Mouse (Mus musculus): ENCODE results near the gene Slc29a1. TPM values are rescaled to one million over a fixed set of nuclear protein-coding genes. Genes with fewer than 3 reads are reported as not detected.

The Slc29a1 gene
- polyA plus RNA-seq, 1 experiment from 2014 or later = 47.9 TPM

- H3K27ac ChIP-seq = no peak overlapping the region
- ATAC-seq (ENCODE audit: low FRiP score, low read depth) = peak; percentile 35; the same call in 1 of the 2 replicates
- H3K27me3 ChIP-seq (replicated peaks) = no peaks in the 10 kb centered on the region
- H3K36me3 ChIP-seq = peaks cover 8% of the 10 kb centered on the region; the same call in 1 of the 2 replicates
- no peak overlapping the region for H3K4me3 ChIP-seq
- no peaks in the 10 kb centered on the region for H3K9me3 ChIP-seq
- WGBS = 46% methylated on average over 12 of the region's 12 CpGs
- peaks cover 16% of the 10 kb centered on the region; the same call in 1 of the 2 replicates for H3K4me1 ChIP-seq
- H3K9ac ChIP-seq = no peak overlapping the region; the same call in 1 of the 2 replicates
- H3K4me2 ChIP-seq (replicated peaks) = peak overlapping the region; percentile 18; the same call in 1 of the 2 replicates
These were observed 15.1 kb downstream of the Slc29a1 start for GRCm38 (mm10) chr17:45584096-45584896.

- WGBS = 78% methylated on average over 6 of the region's 6 CpGs
- ATAC-seq (ENCODE audit: low FRiP score, low read depth) = no peak
- Histone ChIP-seq H3K9me3 (no peaks in the 10 kb centered on the region), H3K9ac (no peak overlapping the region), H3K36me3 (peaks cover 8% of the 10 kb centered on the region; the same call in 1 of the 2 replicates), H3K4me2 (replicated peaks) (no peak overlapping the region), H3K4me3 (no peak overlapping the region), H3K27me3 (replicated peaks) (no peaks in the 10 kb centered on the region), H3K27ac (no peak overlapping the region), H3K4me1 (peaks cover 16% of the 10 kb centered on the region; the same call in 1 of the 2 replicates)
These were observed 16.6 kb downstream of the Slc29a1 start for GRCm38 (mm10) chr17:45582715-45583355.

- 96% methylated on average over 6 of the region's 6 CpGs for WGBS
These were observed 17.2 kb downstream of the Slc29a1 start for GRCm38 (mm10) chr17:45582188-45582587.

DNA sequence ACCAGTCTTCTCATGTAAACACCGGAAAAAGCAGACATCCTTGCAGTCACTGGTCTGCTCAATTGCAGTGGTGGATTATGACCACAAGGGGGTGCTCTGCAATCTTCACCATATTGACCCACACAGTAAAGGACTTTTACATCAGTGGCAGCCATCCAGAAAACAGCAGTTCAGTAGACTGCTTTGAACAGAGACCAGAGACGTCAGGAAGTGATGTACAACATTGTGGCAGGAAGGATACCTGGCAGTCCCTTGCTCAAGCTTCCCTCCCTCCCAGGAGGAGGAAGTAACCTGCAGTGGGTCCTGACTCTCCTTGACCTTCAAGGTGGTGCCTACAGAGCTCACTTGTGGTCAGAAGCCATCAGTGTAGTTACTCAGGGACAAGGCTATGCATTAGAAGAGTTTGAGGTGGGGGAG lies 17.8 kb downstream of the Slc29a1 start:
- Histone ChIP-seq H3K4me2 (replicated peaks) (no peak overlapping the region), H3K27ac (no peak overlapping the region), H3K4me1 (peaks cover 16% of the 10 kb centered on the region; the same call in 1 of the 2 replicates), H3K36me3 (no peaks in the 10 kb centered on the region), H3K9me3 (no peaks in the 10 kb centered on the region), H3K4me3 (no peak overlapping the region), H3K27me3 (replicated peaks) (no peaks in the 10 kb centered on the region), H3K9ac (no peak overlapping the region)
- ATAC-seq (ENCODE audit: low FRiP score, low read depth) = peak; percentile 35; the same call in 1 of the 2 replicates
- whole genome bisulfite sequencing = 19% methylated on average over 2 of the region's 2 CpGs

More at GRCm38 (mm10) chr17:45582188-45582587, 17.2 kb downstream of the Slc29a1 start:
- Histone ChIP-seq H3K36me3 (peaks cover 5% of the 10 kb centered on the region; the same call in 1 of the 2 replicates), H3K27me3 (replicated peaks) (no peaks in the 10 kb centered on the region), H3K4me1 (peaks cover 16% of the 10 kb centered on the region; the same call in 1 of the 2 replicates), H3K9ac (no peak overlapping the region), H3K27ac (no peak overlapping the region), H3K9me3 (no peaks in the 10 kb centered on the region), H3K4me3 (no peak overlapping the region), H3K4me2 (replicated peaks) (no peak overlapping the region)
- no peak for ATAC-seq (ENCODE audit: low FRiP score, low read depth)

DNA sequence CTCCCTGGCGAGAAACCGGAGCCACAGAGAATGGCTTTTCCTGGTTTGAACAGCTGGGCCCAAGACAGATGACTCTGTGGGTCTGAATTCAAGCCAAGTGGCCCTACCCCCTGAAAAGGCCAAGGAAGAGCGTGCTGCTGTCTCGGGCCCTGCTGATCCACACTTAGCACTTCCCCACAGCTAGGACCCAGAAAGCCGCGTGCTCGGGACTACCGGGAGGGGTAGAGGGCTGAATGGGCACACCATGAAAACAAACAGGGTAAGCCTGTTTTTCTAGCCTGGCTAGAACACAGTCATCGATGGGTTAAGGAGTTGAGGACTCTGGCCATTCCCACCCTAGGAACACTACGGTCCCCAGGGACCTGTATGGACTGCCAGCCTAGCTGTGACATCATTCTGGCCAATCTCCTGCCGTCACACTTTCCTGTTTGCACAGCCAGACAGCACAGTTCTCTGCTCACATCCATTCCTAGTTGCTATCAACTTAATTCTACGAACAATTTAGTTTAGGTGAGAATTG lies 18.4 kb downstream of the Slc29a1 start:
- no peak for ATAC-seq (ENCODE audit: low FRiP score, low read depth)
- Histone ChIP-seq H3K9ac (no peak overlapping the region), H3K9me3 (no peaks in the 10 kb centered on the region), H3K27ac (no peak overlapping the region), H3K4me1 (peaks cover 16% of the 10 kb centered on the region; the same call in 1 of the 2 replicates), H3K4me3 (no peak overlapping the region), H3K36me3 (no peaks in the 10 kb centered on the region), H3K4me2 (replicated peaks) (no peak overlapping the region), H3K27me3 (replicated peaks) (no peaks in the 10 kb centered on the region)
- WGBS = 54% methylated on average over 12 of the region's 12 CpGs

DNA sequence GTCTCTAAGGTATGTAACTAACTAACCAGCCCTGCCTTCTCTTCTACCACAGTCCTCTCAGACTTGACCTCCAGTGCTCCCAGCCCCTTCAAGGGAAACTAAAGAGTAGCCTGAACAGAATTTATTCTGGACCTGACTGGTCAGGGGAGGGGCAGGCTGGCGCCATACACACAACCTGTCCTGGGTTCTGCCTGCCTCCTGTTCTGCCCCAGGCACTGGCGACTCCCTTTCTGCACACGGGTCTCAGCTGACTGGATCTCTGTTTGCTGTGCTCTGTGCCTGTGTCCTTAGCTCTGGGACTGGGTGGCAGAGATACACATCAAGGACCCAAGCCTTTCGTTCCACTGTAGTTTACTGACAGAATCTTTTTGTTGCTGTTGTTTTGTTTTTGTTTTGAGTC lies 19.9 kb downstream of the Slc29a1 start:
- Histone ChIP-seq H3K4me1 (peaks cover 17% of the 10 kb centered on the region), H3K9me3 (no peaks in the 10 kb centered on the region), H3K27me3 (replicated peaks) (no peaks in the 10 kb centered on the region), H3K9ac (no peak overlapping the region), H3K27ac (no peak overlapping the region), H3K36me3 (no peaks in the 10 kb centered on the region), H3K4me2 (replicated peaks) (no peak overlapping the region), H3K4me3 (no peak overlapping the region)
- 85% methylated on average over 4 of the region's 4 CpGs for WGBS
- ATAC-seq (ENCODE audit: low FRiP score, low read depth) = no peak

- no peaks in the 10 kb centered on the region for H3K9me3 ChIP-seq
- H3K27ac ChIP-seq = no peak overlapping the region
- 78% methylated on average over 7 of the region's 7 CpGs for WGBS
- no peak overlapping the region for H3K9ac ChIP-seq
- no peak overlapping the region for H3K4me3 ChIP-seq
- no peak overlapping the region for H3K4me2 ChIP-seq (replicated peaks)
- H3K27me3 ChIP-seq (replicated peaks) = no peaks in the 10 kb centered on the region
- no peaks in the 10 kb centered on the region for H3K36me3 ChIP-seq
- ATAC-seq (ENCODE audit: low FRiP score, low read depth) = no peak
- H3K4me1 ChIP-seq = peaks cover 16% of the 10 kb centered on the region
These were observed 20.6 kb downstream of the Slc29a1 start for GRCm38 (mm10) chr17:45578843-45579242.

- Histone ChIP-seq H3K9ac (no peak overlapping the region), H3K27ac (no peak overlapping the region), H3K4me2 (replicated peaks) (no peak overlapping the region), H3K36me3 (no peaks in the 10 kb centered on the region), H3K9me3 (no peaks in the 10 kb centered on the region), H3K27me3 (replicated peaks) (no peaks in the 10 kb centered on the region), H3K4me1 (peaks cover 16% of the 10 kb centered on the region), H3K4me3 (no peak overlapping the region)
- no peak for ATAC-seq (ENCODE audit: low FRiP score, low read depth)
- WGBS = 77% methylated on average over 5 of the region's 5 CpGs
These were observed 21.2 kb downstream of the Slc29a1 start for GRCm38 (mm10) chr17:45578242-45578641.

DNA sequence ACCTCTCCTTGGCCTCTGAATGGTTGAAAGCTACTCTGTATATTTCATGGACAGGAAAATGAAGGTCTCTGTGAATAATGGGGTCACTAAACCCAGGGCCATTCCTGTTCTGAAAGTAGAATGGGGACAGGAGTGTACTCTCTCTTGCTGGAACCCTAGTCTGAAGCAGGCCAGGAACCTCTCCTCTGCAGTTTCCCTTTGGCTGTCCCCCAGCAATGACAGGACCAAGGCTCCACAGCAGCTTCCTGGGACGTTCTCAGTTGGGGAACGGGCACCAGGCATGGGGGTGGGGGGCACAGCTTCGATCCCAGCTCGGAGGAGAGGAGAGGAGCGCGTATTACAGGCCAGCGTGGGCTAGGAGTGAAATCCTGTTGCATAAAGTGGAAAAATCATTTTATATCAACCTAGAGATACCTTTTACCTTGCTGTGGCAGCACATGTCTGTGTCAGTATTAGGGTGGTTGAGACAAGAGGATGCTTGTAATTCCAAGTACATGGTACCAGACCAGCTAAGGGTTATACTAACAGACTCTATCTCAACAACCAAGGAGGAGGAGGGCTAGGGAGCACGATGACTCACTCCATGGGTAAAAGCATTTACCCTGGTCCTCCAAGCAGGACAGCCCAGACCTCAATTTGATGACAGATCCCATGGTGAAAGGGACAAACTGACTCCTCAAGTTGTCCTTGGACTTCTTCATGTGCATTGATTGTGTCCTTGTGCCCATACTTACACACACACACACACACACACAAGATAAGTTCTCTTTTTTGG lies 24.1 kb downstream of the Slc29a1 start:
- Histone ChIP-seq H3K9ac (no peak overlapping the region), H3K36me3 (peaks cover 15% of the 10 kb centered on the region), H3K9me3 (no peaks in the 10 kb centered on the region), H3K4me3 (no peak overlapping the region), H3K27me3 (replicated peaks) (no peaks in the 10 kb centered on the region), H3K4me1 (peaks cover 23% of the 10 kb centered on the region), H3K27ac (0 out of 2 replicates have a peak overlapping the region, but pooled peaks have one; percentile 84), H3K4me2 (replicated peaks) (peak overlapping the region; percentile 81; the same call in 1 of the 2 replicates)
- whole genome bisulfite sequencing = 88% methylated on average over 8 of the region's 8 CpGs
- no peak for ATAC-seq (ENCODE audit: low FRiP score, low read depth)

GRCm38 (mm10) chr17:45574129-45574761 lies 25.2 kb downstream of the Slc29a1 start:
- Histone ChIP-seq H3K4me3 (peak overlapping the region; percentile 99), H3K27ac (peak overlapping the region; percentile 84), H3K27me3 (replicated peaks) (no peaks in the 10 kb centered on the region), H3K4me2 (replicated peaks) (peak overlapping the region; percentile 81), H3K9me3 (no peaks in the 10 kb centered on the region), H3K9ac (peak overlapping the region; percentile 99), H3K36me3 (peaks cover 26% of the 10 kb centered on the region), H3K4me1 (peaks cover 29% of the 10 kb centered on the region)
- ATAC-seq (ENCODE audit: low FRiP score, low read depth) = peak; percentile 23
- 2% methylated on average over 17 of the region's 17 CpGs for WGBS

DNA sequence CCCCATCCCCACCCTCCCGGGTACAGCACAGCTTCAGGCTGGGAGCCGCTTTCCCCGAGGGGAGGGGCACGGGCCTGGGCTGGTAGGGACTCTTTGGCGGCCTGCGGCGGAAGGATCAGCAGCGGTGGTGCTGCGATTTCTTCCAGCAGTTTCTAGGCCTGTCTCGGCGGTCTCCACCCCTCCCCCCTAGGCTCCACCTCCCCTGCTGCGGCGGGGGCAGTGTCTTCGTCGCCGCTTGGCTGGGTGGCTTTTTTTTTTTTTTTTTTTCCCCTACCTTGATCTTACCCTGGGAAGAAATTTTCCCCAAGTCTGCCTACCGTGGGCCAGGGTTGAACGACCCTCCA lies 25.7 kb downstream of the Slc29a1 start:
- peak overlapping the region; percentile 81 for H3K4me2 ChIP-seq (replicated peaks)
- no peaks in the 10 kb centered on the region for H3K9me3 ChIP-seq
- H3K4me3 ChIP-seq = peak overlapping the region; percentile 99
- peak overlapping the region; percentile 99 for H3K9ac ChIP-seq
- ATAC-seq (ENCODE audit: low FRiP score, low read depth) = peak; percentile 72
- peaks cover 31% of the 10 kb centered on the region for H3K36me3 ChIP-seq
- 0% methylated on average over 18 of the region's 18 CpGs for WGBS
- H3K27ac ChIP-seq = peak overlapping the region; percentile 84
- H3K4me1 ChIP-seq = peaks cover 29% of the 10 kb centered on the region
- H3K27me3 ChIP-seq (replicated peaks) = no peaks in the 10 kb centered on the region

Measured in neural tube, embryonic 12.5 days (tissue).